Mouse (Mus musculus): ENCODE measurements at regions not wholly inside any gene's neighbourhood (a gene's known extent, or its start where the extent isn't known, plus 50 kb on each side); places are given as distances from the start of the nearest gene placed in this dataset.

GRCm38 (mm10) chr9:33011241-33011640 lies 375.2 kb downstream of the Ets1 start:
- TF ChIP-seq CTCF (conservative IDR thresholded peaks at IDR 0.05; ENCODE audit: low read length) (no peak), NANOG (IDR thresholded peaks at IDR 0.05; ENCODE audit: borderline replicate concordance, low read length) (no peak), POU5F1 (IDR thresholded peaks at IDR 0.05; ENCODE audit: borderline replicate concordance, low read length) (no peak)
